Mouse (Mus musculus) forebrain, embryonic 13.5 days (tissue): ENCODE results near the gene 4931422A03Rik. TPM values are rescaled to one million over a fixed set of nuclear protein-coding genes. Genes with fewer than 3 reads are reported as not detected.
A peak's percentile ranks its signal among the peaks of the same experiment; 100 is the strongest.

Source experiments
- ATAC-seq: fragments of 200-750 bp; cut with Nextera tagmentation; 2 replicates; pipeline ENCODE4 v1.8.0; 2017
- H3K27ac ChIP-seq: fragments of 300-500 bp; sonication (generic); 2 replicates; pipeline ENCODE4 v1.5.1; 2015; ENCODE audit warnings: inconsistent platforms, mild to moderate bottlenecking, moderate library complexity
- H3K27me3 ChIP-seq: fragments of 300-500 bp; sonication (generic); 2 replicates; pipeline ENCODE4 v1.6.1; 2015; ENCODE audit warnings: mild to moderate bottlenecking, inconsistent platforms
- H3K36me3 ChIP-seq: fragments of 300-500 bp; sonication (generic); 2 replicates; pipeline ENCODE4 v1.6.1; 2015; ENCODE audit warnings: mild to moderate bottlenecking, inconsistent platforms; ENCODE audit not compliant: poor library complexity, severe bottlenecking
- H3K4me1 ChIP-seq: fragments of 300-500 bp; sonication (generic); 2 replicates; pipeline ENCODE4 v1.6.1; 2015; ENCODE audit warnings: inconsistent platforms
- H3K4me2 ChIP-seq: fragments of 300-500 bp; sonication (generic); 2 replicates; pipeline ENCODE4 v1.6.1; 2015; ENCODE audit warnings: inconsistent platforms, mild to moderate bottlenecking, moderate library complexity
- H3K4me3 ChIP-seq: fragments of 300-500 bp; sonication (generic); 2 replicates; pipeline ENCODE4 v1.5.1; 2015; ENCODE audit warnings: mild to moderate bottlenecking, inconsistent platforms
- H3K9ac ChIP-seq: fragments of 300-500 bp; sonication (generic); 2 replicates; pipeline ENCODE4 v1.6.1; 2015; ENCODE audit warnings: mild to moderate bottlenecking, inconsistent platforms
- H3K9me3 ChIP-seq: fragments of 300-500 bp; sonication (generic); replicated peaks from 2 replicates; pipeline ENCODE4 v1.6.1; 2016; ENCODE audit warnings: inconsistent platforms
- WGBS: fragments of 180-500 bp; shearing (Covaris S2); methylation state at CpG from one replicate; pipeline ENCODE4 v1.1.7; 2015; 5-methylcytosine and 5-hydroxymethylcytosine counted together
- polyA plus RNA-seq: library from polyadenylated mRNA; unstranded; fragments of >200 nt; fragmentation: Nextera tagmentation; extraction: Ambion mirVana; gene quantifications from 2 replicates; pipeline ENCODE4 v1.2.1, GENCODE M21; 2015

Gene 4931422A03Rik
- polyA plus RNA-seq, 1 experiment from 2014 or later, result 1.7 TPM

DNA sequence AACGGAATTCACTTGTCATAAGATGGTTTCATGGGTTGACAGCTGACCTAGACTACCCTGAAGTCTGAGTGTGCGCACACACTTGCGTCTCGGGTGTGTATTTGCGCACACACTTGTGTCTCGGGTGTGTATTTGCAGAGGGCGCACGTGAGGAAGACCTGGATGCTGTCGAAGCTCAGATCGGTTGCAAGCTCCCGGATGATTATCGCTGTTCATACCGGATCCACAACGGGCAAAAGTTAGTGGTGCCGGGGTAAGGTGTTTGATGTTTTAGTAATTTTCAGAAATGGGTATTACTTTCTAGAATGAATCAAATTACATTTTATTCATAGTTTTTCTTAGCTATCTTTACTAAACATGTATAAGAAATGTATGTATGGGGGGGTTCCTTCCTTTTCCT lies 14.6 kb upstream of the 4931422A03Rik start:
- no peak for ATAC-seq
- WGBS, result 96% methylated on average over 15 of the region's 15 CpGs
- Histone ChIP-seq H3K36me3 (peaks cover 38% of the 10 kb centered on the region), H3K4me3 (no peak overlapping the region), H3K9ac (no peak overlapping the region), H3K27ac (no peak overlapping the region), H3K4me1 (no peaks in the 10 kb centered on the region), H3K9me3 (no peaks in the 10 kb centered on the region), H3K27me3 (no peaks in the 10 kb centered on the region), H3K4me2 (no peak overlapping the region)

DNA sequence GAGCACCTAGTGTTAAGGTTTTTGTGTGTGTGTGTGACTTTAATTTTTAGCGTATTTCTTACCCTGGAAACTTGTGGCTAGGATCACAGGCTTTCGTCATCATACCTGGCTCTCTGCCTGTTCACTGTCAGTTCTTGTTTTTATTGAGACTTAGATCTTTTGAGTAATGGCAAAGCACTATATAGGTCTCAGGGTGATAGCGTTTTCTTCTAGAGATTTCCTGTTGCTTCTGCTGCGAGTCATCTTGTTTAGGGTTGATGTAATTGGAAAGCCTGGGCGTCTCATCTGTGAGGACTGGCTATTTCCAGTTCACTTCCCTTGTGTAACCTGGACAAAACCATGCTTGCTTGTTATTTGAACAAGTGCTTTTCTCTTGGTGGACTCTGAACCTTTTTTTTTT lies 13.5 kb upstream of the 4931422A03Rik start:
- 77% methylated on average over 5 of the region's 5 CpGs for WGBS
- no peak overlapping the region for H3K27ac ChIP-seq
- H3K9ac ChIP-seq, result no peak overlapping the region
- no peak overlapping the region for H3K4me3 ChIP-seq
- no peak overlapping the region for H3K4me2 ChIP-seq
- no peaks in the 10 kb centered on the region for H3K9me3 ChIP-seq
- no peak for ATAC-seq
- H3K36me3 ChIP-seq, result peaks cover 47% of the 10 kb centered on the region
- H3K27me3 ChIP-seq, result no peaks in the 10 kb centered on the region
- no peaks in the 10 kb centered on the region for H3K4me1 ChIP-seq

DNA sequence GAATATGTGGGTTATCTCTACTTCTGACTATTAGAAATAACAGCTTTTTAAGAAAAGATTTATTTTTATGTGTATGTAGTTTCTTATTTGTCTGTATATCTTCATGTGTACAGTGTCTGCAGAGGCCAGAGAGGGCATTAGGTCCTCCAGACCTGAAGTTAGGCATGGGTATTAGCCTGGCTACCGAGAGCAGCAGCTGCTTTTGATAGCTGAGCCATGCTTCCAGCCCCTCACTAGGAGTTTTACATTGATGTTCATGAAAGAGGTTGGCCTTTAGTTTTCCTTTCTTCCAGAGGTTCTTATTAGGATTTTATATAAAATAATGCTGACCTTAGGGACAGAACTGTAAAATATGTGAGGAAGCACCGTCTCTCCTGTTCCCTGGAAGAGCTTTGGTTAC lies 10.1 kb upstream of the 4931422A03Rik start:
- Histone ChIP-seq H3K4me3 (no peak overlapping the region), H3K36me3 (peaks cover 46% of the 10 kb centered on the region), H3K27ac (no peak overlapping the region), H3K4me1 (no peaks in the 10 kb centered on the region), H3K4me2 (no peak overlapping the region), H3K27me3 (no peaks in the 10 kb centered on the region), H3K9me3 (no peaks in the 10 kb centered on the region), H3K9ac (no peak overlapping the region)
- ATAC-seq, result no peak
- 80% methylated on average over 2 of the region's 2 CpGs for WGBS

DNA sequence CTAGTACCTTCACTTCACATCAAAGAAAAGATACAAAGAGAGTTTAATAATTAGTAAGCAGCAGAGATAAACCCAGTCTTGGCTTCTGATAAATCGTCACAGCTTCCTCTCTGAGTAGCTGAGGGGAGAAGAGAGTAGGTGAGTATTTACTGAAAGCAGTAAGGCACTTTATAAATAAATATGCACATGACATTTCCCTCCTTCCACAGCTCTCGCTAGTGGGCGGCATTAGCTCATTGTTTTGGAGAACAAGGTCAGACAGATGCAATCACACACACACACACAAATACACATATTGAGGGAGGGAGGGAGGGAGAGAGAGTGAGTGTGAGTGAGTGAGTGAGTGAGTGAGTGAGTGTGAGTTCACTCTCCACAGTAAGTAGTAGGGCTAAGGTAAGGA lies 8.2 kb upstream of the 4931422A03Rik start:
- H3K27ac ChIP-seq, result no peak overlapping the region
- ATAC-seq, result no peak
- H3K4me1 ChIP-seq, result no peaks in the 10 kb centered on the region
- H3K4me3 ChIP-seq, result no peak overlapping the region
- H3K9me3 ChIP-seq, result no peaks in the 10 kb centered on the region
- WGBS, result 55% methylated on average over 3 of the region's 3 CpGs
- no peak overlapping the region for H3K9ac ChIP-seq
- peaks cover 47% of the 10 kb centered on the region for H3K36me3 ChIP-seq
- H3K4me2 ChIP-seq, result no peak overlapping the region
- no peaks in the 10 kb centered on the region for H3K27me3 ChIP-seq

DNA sequence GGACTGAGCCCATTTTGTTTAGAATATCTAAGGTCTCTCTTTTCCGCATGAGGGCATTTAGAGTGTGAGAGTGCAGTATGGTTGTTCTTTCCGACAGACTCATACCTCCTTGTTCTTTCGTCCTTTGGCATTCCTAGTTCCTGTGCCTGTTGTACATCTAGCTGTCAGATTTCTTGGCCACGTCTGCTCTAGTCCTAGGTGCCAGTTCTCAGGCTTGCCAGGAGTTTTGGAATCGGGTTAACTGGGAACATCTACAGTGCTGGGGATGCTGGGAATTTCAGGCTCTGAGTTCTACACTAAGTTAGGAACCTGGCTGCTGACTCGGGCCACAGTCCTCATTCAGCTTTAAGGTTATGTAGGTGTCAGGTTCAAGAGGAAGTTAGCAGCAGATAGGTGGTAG lies 7.4 kb upstream of the 4931422A03Rik start:
- no peak overlapping the region for H3K4me3 ChIP-seq
- H3K9ac ChIP-seq, result no peak overlapping the region
- H3K4me1 ChIP-seq, result 0 out of 2 replicates have a peak, but pooled peaks cover 2% of the 10 kb centered on the region
- ATAC-seq, result no peak
- H3K4me2 ChIP-seq, result no peak overlapping the region
- no peaks in the 10 kb centered on the region for H3K9me3 ChIP-seq
- 83% methylated on average over 6 of the region's 6 CpGs for WGBS
- no peaks in the 10 kb centered on the region for H3K27me3 ChIP-seq
- H3K27ac ChIP-seq, result no peak overlapping the region
- H3K36me3 ChIP-seq, result peaks cover 45% of the 10 kb centered on the region

DNA sequence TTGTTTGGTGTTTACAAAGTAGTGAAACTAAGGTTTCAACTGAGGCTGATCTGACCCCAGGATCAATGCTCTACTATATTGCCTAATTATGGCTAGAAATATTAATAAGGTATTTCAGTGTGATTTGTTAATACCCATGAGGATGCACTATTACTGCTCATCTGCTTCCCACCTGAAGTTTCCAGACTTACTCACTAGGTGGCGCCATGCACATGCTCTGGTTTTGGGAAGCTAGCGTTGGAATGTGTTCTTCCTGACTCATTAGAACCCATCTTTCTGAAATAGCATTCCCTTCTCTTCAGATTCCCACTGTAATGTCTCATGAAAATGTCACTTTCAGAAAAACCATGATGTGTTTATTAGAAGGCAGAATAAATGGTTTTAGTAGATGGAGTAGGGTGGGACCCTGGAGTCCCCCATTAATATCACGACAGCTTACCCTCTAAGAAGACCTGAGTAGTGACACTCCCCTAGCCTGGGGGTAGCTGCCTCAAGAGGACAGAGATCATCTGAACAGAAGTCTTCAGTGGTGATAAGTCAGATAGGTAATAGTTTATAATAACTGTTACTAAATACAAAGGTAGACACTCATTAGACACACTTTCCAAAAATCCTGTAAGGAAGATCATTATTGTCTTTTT lies 6.8 kb upstream of the 4931422A03Rik start:
- no peaks in the 10 kb centered on the region for H3K27me3 ChIP-seq
- no peak overlapping the region for H3K9ac ChIP-seq
- ATAC-seq, result peak; percentile 24; the same call in 1 of the 2 replicates
- peaks cover 7% of the 10 kb centered on the region; the same call in 1 of the 2 replicates for H3K4me1 ChIP-seq
- peaks cover 39% of the 10 kb centered on the region for H3K36me3 ChIP-seq
- H3K4me2 ChIP-seq, result no peak overlapping the region
- no peak overlapping the region for H3K4me3 ChIP-seq
- 36% methylated on average over 3 of the region's 3 CpGs for WGBS
- H3K9me3 ChIP-seq, result no peaks in the 10 kb centered on the region
- no peak overlapping the region for H3K27ac ChIP-seq

DNA sequence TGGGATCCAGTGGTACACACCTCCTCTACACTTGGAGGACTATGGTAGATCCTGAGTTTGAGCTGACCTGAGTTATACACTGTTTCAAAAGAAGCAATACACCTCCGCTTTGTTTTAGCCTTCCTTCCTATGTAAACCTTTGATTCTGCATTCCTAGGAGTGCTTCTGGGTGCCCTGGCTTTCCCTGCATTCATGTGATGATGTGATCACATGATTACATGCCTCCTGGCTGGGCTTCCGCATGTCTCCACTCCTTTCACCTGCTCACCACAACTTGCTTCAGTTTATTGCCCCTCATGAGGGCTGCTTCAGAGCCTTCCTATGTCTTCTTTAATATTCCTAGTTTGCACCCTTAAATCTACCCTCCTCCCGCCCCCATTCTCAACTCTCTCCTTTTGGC lies 3.9 kb upstream of the 4931422A03Rik start:
- H3K4me3 ChIP-seq, result no peak overlapping the region
- no peak overlapping the region for H3K4me2 ChIP-seq
- no peak overlapping the region for H3K27ac ChIP-seq
- no peaks in the 10 kb centered on the region for H3K27me3 ChIP-seq
- peaks cover 29% of the 10 kb centered on the region for H3K4me1 ChIP-seq
- ATAC-seq, result no peak
- H3K9ac ChIP-seq, result no peak overlapping the region
- 94% methylated on average over 3 of the region's 3 CpGs for WGBS
- peaks cover 21% of the 10 kb centered on the region for H3K36me3 ChIP-seq
- no peaks in the 10 kb centered on the region for H3K9me3 ChIP-seq

DNA sequence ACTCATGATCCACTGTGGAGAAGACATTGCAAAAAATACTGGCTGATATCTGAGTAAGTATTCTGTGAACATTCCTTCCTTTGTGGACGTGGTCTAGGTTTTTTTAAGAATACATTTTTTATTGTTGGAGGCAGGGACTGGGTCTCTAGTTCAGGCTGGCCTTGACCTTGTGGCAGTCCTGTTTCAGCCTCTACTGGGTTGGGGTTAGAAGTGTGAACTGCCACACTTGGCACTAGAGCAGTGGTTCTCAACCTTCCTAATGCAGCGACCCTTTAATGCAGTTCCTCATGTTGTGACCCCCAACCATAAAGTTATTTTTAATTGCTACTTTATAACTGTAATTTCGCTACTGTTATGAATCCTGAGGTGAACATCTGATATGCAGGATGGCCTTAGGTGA lies 2.2 kb upstream of the 4931422A03Rik start:
- Histone ChIP-seq H3K27me3 (no peaks in the 10 kb centered on the region), H3K9ac (no peak overlapping the region), H3K4me2 (no peak overlapping the region), H3K9me3 (no peaks in the 10 kb centered on the region), H3K4me3 (no peak overlapping the region), H3K36me3 (peaks cover 9% of the 10 kb centered on the region), H3K4me1 (peaks cover 29% of the 10 kb centered on the region), H3K27ac (no peak overlapping the region)
- 88% methylated on average over 3 of the region's 3 CpGs for WGBS
- no peak for ATAC-seq

DNA sequence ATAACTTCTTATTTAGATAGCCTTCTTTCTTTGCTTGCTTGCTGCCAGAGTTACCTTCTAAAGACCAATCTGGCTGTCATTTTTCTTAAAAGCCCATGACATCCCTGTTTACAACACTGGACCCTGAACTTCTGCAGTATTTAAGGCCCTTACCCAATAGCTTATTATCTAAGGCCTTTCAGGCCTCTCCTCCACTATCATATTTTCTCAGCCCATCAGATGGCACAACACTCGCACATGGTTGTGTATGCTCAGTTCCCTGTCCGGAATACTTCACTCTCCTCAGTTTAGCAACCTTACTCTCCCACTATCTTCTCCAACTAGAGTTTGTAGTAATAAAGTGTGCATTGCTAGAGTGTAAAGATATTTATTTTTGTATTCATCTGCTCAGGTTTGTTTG lies 913 bp upstream of the 4931422A03Rik start:
- H3K9ac ChIP-seq, result peak overlapping the region; percentile 94; the same call in 1 of the 2 replicates
- H3K4me2 ChIP-seq, result peak overlapping the region; percentile 90
- H3K4me3 ChIP-seq, result peak overlapping the region; percentile 94
- H3K9me3 ChIP-seq, result no peaks in the 10 kb centered on the region
- WGBS, result 79% methylated on average over 2 of the region's 2 CpGs
- no peaks in the 10 kb centered on the region for H3K27me3 ChIP-seq
- no peak for ATAC-seq
- peaks cover 6% of the 10 kb centered on the region for H3K36me3 ChIP-seq
- no peak overlapping the region for H3K27ac ChIP-seq
- peaks cover 29% of the 10 kb centered on the region for H3K4me1 ChIP-seq

DNA sequence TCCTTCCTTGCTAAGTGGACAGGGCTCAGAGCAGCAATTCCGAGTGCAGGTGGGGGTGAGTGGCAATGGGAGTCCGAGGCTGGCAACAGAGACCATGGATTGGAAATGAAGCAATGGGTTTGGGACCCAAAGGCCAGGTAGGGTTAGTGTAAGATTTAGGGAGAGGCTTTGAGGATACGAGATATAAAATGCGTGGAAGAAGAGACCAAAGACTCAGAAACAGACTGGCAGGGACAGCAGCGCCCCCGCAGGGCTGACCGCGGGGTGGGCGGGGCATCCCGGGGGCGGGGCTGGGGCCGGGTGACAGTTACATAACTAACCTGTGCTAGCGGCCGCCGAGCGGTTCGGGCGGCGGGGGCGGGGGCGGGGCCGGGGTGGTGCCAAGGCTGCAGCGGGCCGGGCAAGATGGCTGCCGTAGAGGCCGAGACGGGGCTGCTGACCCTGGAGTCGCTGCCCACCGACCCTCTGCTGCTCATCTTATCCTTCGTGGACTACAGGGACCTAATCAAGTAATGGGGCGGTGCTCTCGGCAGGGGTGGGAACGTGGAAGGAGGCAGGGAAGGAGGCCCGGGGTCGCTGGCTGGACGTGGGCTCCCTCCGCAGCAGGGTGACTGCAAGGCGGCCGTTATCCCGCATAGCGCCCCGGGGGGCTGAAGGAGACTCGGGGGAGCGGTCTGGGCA lies 563 bp downstream of the 4931422A03Rik start, which contains the start of gene Fbxo3:
Fbxo3 (plus strand) TSS at position 264 of the 681 bp plus-strand sequence.
- Histone ChIP-seq H3K27me3 (no peaks in the 10 kb centered on the region), H3K4me2 (peak within 1 kb of the TSS; percentile 90), H3K4me1 (peaks cover 29% of the 10 kb centered on the region), H3K4me3 (peak within 1 kb of the TSS; percentile 94), H3K9ac (peak within 1 kb of the TSS; percentile 94), H3K9me3 (no peaks in the 10 kb centered on the region), H3K36me3 (0 out of 2 replicates have a peak, but pooled peaks cover 5% of the 10 kb centered on the region), H3K27ac (no peak within 1 kb of the TSS)
- peak; percentile 97 for ATAC-seq
- WGBS, result under 1% methylated on average over 38 of the region's 44 CpGs

DNA sequence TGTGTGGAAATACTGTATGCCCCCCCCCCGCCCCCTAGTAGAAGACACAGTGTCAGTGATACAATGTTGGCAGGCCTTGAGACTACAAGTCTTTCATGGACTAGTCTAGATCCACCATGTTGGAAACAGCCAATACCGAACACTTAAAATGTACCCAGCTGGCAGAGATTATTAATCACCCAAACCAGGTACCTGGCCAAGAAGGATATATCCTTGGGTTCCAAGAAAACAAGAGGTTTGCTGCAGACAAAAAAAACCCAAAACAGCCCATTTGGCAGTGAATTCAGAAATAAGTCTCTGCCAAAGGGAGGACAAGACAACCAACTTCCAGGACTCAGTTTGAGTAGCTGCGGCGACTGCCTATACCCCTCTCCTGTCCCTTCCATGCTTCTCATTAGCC lies 3.5 kb downstream of the 4931422A03Rik start:
- WGBS, result 91% methylated on average over 4 of the region's 4 CpGs
- no peaks in the 10 kb centered on the region for H3K36me3 ChIP-seq
- no peaks in the 10 kb centered on the region for H3K27me3 ChIP-seq
- H3K4me2 ChIP-seq, result no peak overlapping the region
- no peak overlapping the region for H3K9ac ChIP-seq
- H3K4me1 ChIP-seq, result peaks cover 19% of the 10 kb centered on the region
- no peak overlapping the region for H3K4me3 ChIP-seq
- H3K9me3 ChIP-seq, result no peaks in the 10 kb centered on the region
- H3K27ac ChIP-seq, result no peak overlapping the region
- ATAC-seq, result no peak

DNA sequence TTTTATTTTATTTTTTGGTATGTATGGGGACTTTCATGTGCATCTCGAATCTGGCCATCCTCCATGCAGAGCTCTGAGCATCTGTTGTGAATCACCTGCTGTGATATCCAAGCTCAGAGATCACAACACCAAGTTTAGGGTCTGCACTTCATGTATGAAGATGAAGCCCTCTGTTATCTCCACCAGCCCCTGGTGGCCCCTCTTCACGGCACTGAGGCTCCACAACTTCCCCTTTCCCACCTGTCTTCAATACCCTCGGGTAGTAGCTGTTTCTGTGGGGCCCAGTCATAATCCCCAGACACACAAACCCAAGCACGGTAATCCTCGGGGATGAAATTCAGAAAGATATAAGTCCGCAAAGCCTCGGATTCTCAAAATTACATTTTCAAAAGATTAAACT lies 5.1 kb downstream of the 4931422A03Rik start:
- Histone ChIP-seq H3K27ac (no peak overlapping the region), H3K9me3 (no peaks in the 10 kb centered on the region), H3K27me3 (no peaks in the 10 kb centered on the region), H3K36me3 (no peaks in the 10 kb centered on the region), H3K9ac (no peak overlapping the region), H3K4me1 (peaks cover 4% of the 10 kb centered on the region; the same call in 1 of the 2 replicates), H3K4me2 (no peak overlapping the region), H3K4me3 (no peak overlapping the region)
- WGBS, result 85% methylated on average over 7 of the region's 7 CpGs
- ATAC-seq, result no peak
